Mouse (Mus musculus) lung, postnatal 0 days (tissue): ENCODE results near the gene Fcf1.

Source experiments
- CTCF ChIP-seq: IDR thresholded peaks from 2 replicates; pipeline ENCODE4 v1.5.1; 2016; ENCODE audit warnings: antibody characterized with exemption, mild to moderate bottlenecking
- EP300 ChIP-seq: IDR thresholded peaks from 2 replicates; pipeline ENCODE4 v1.6.1; 2016; ENCODE audit warnings: antibody characterized with exemption, mild to moderate bottlenecking, control low read depth

DNA sequence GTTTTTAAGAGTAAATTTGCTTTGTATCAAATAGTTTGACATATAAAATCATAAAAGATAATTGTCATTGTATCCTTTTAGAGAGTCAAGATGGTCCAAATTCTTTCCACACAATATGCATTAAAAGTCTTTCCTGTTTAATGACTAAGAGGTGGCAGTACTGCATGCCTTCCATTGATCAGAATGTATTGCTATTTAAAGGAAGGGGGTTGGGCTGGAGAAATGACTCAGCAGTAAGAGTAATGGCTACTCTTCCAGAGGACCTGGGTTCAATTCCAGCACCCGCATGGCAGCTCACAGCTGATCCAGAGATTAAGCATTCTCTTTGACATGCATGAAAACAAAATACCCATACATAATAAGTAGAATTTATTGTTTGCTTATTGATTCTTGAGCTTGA, 51.4 kb downstream of the Fcf1 start:
- TF ChIP-seq CTCF (no peak), EP300 (no peak)
